Mouse (Mus musculus) cerebellum, postnatal 14 days (tissue): ENCODE results near the gene Tas2r140.

Experiments
- DNase-seq, 2 experiments: peaks; one replicate each; pipeline ENCODE4 v3.0.0; 2021; ENCODE audit warnings: mixed read lengths in 2 of 2

The Tas2r140 gene

DNA sequence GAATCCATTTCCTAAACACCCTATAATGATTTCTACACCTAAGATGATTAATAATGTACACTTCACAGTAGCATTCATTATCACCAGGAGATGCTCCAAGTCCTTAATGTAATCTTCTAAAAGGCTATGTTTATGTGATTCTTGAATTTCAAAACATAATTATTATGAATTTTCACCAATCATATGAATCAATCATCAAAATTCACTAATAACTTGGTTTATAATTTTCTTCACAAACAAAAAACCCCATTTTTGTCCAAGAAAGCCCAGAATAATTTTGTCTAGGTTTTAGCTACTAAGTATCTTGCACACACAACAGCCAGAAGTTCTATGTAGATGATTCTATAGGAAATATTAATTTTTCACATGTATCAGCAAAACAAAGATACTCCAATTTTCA lies at the start of gene Tas2r140:
Tas2r140 (minus strand) TSS at position 101 of the 400 bp plus-strand sequence.
- no peak for DNase-seq

DNA sequence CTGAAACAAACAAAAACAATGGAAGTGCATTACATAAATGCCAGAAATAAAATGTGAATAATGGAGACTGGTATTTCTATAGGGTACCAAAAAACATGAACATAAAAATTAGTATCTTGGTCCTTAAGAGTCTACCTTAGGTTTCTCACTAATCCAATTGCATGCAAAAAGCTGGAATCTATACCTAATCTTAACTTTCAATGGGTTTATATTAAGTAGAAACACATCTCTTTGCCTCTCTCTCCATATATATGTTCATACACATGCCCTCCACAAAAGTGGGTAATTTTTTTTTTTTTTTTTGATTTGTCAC lies 48.9 kb upstream of the Tas2r140 start, which contains the start of gene Smim10l1:
Smim10l1 (plus strand) TSS at position 301 of the 313 bp plus-strand sequence.
- DNase-seq = no peak

DNA sequence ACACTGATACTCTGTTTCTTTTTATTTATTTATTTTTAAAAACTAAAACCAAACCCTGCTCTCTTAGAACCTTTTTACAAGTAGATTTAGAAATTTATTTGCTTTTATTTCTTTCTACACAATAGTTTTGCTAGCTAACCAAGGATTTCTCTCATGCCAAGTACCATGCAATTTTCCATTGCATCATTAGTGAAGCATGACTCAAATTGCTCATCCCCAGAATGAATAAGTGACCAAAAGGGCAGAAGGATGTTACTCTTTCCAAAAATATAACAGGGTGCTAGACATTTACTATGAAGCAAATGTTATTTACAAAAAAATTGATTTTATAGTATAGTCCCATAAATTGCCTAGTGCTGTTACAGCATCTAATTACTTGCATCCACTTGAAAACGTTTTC lies 46.8 kb upstream of the Tas2r140 start:
- no peak for DNase-seq

DNA sequence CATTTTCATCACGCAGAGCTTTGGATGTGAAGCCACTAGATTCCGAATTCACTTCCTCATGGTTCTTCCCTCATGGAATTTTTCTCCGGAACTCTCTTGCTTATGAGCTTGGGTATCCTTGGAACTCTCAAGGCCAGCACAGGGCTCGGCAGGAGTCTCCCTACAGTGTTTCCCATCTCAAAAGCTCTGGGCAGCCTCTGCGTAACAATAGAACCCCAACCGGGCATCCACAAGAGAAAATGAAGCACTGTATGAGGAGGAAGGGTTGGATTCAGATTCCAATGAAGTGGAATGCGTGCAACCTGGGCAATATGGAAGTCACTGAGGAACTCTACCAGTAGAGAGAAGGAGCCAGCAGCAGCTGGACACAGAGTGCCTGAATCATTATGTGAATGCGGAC lies 36.6 kb upstream of the Tas2r140 start:
- no peak for DNase-seq

DNA sequence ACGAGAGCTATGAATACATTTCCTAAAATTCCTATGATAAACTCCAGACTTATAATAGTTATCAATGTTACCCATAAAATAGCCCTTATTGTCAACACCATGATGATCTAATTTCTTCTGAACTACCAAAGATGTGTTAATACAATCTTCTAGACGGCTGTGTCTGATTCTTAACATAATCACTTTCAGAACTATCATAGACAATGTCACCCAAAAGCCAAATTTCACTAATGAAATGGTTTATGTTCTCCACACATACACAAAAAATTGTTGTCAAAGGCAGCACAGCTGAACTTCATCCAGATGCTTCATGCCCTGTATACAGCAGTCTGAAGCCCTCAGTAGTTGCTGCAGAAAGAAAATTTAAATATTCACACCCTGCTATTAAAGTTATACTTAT lies 18.6 kb downstream of the Tas2r140 start, which contains the start of gene Tas2r103:
Tas2r103 (minus strand) TSS at position 101 of the 400 bp plus-strand sequence.
- no peak for DNase-seq
